Mouse (Mus musculus) bone marrow macrophage, adult 2 months (primary cell): Measurements from ENCODE around the gene Ttll5.

Experiments
- CTCF ChIP-seq: IDR thresholded peaks from 2 replicates; pipeline ENCODE4 v1.5.1; 2012; ENCODE audit warnings: low read depth, mild to moderate bottlenecking, low read length, moderate library complexity
- POLR2A ChIP-seq: IDR thresholded peaks from 2 replicates; pipeline ENCODE4 v1.6.1; 2012; ENCODE audit warnings: mild to moderate bottlenecking, low read depth, low read length, borderline replicate concordance

DNA sequence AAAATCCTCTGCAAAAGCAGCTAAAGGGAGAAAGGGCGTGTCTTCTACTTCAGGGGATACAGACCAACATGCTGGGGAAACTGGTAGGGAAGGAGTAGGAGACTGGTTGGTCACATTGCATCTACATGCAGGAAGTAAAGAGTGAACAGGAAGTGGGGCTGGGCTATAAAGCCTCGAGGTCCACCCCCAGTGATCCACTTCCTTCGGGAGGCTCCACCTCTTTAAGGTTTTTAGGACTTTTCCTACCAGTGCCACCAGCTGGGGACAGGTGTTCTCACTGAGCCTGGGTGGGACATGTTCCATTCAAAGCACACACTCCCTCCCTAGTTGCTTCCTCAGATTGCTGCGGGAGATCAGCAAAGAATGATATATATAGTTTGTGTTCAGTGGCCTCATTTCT, 29.4 kb downstream of the Ttll5 start:
- TF ChIP-seq POLR2A (no peak), CTCF (no peak)
